In genomic region chr16:75164969-75165726, GRCm38 (mm10) we compare ENCODE assay signal across 27 mouse cellular contexts.
DNase-seq lines count a peak whose midpoint lies in the region; ATAC-seq lines count a peak whose summit lies in the region.
"Had no signal": no experiment of that assay in that cellular context is flagged by ENCODE, and none has a peak within 500 bp of the region (broad histone marks: within the 10 kb centered on the region; RNA-seq: fewer than 3 reads in every experiment).

No protein-coding gene starts in this region.

- ATAC-seq in kidney, embryonic 14.5 days (ENCODE audit: low FRiP score, low TSS enrichment), result no peak
- ATAC-seq in heart, embryonic 11.5 days (replicated peaks; ENCODE audit: insufficient number of reproducible peaks, low FRiP score, low TSS enrichment), result no peak
- ATAC-seq: CD4-positive, CD25-positive, alpha-beta regulatory T cell, adult 4 months; forebrain, embryonic 16.5 days; liver, postnatal 0 days; midbrain, embryonic 13.5 days had no signal

- no peaks in the 10 kb centered on the region for H3K27me3 ChIP-seq in kidney, embryonic 14.5 days (ENCODE audit: control insufficient read depth, insufficient read depth, low read length)
- H3K27me3 ChIP-seq in heart, embryonic 11.5 days (ENCODE audit: control insufficient read depth, insufficient read depth, low read length), result no peaks in the 10 kb centered on the region
- H3K27me3 ChIP-seq: heart, embryonic 13.5 days; limb, embryonic 12.5 days; midbrain, embryonic 13.5 days; neural tube, embryonic 15.5 days; stomach, embryonic 15.5 days had no signal

- H3K36me3 ChIP-seq in kidney, embryonic 14.5 days (ENCODE audit: control insufficient read depth, insufficient read depth, low read length), result no peaks in the 10 kb centered on the region
- H3K36me3 ChIP-seq in heart, embryonic 11.5 days (ENCODE audit: control insufficient read depth, insufficient read depth, low read length), result no peaks in the 10 kb centered on the region
- H3K36me3 ChIP-seq: heart, embryonic 13.5 days; limb, embryonic 12.5 days; midbrain, embryonic 13.5 days; neural tube, embryonic 15.5 days; stomach, embryonic 15.5 days had no signal

- whole genome bisulfite sequencing in kidney, embryonic 14.5 days, result 83% methylated on average over 6 of the region's 6 CpGs
- 64% methylated on average over 6 of the region's 6 CpGs for WGBS in heart, embryonic 11.5 days (ENCODE audit: insufficient replicate concordance)

- no peak overlapping the region for H3K9ac ChIP-seq in kidney, embryonic 14.5 days (ENCODE audit: low read depth, low read length)
- no peak overlapping the region for H3K9ac ChIP-seq in heart, embryonic 11.5 days (ENCODE audit: low read depth, low read length)
- H3K9ac ChIP-seq: heart, embryonic 13.5 days; hindbrain, embryonic 14.5 days; limb, embryonic 12.5 days; liver, postnatal 0 days; midbrain, embryonic 13.5 days; neural tube, embryonic 15.5 days; stomach, embryonic 15.5 days had no signal

- no peaks in the 10 kb centered on the region for H3K9me3 ChIP-seq in kidney, embryonic 14.5 days (ENCODE audit: control insufficient read depth, low read length)
- no peaks in the 10 kb centered on the region for H3K9me3 ChIP-seq in heart, embryonic 11.5 days (replicated peaks; ENCODE audit: control insufficient read depth, low read length)
- H3K9me3 ChIP-seq: heart, embryonic 13.5 days; limb, embryonic 12.5 days; midbrain, embryonic 13.5 days; neural tube, embryonic 15.5 days; stomach, embryonic 15.5 days had no signal

- H3K4me3 ChIP-seq in kidney, embryonic 14.5 days (ENCODE audit: low read length), result no peak overlapping the region
- no peak overlapping the region for H3K4me3 ChIP-seq in heart, embryonic 11.5 days (ENCODE audit: low read depth, low read length)
- H3K4me3 ChIP-seq: erythroblast, embryonic 14.5 days; heart, embryonic 13.5 days; limb, embryonic 12.5 days; midbrain, embryonic 13.5 days; neural tube, embryonic 15.5 days; stomach, embryonic 15.5 days had no signal

- DNase-seq in kidney, adult 18-20 months, result peak; percentile 11
- peak; percentile 79 for DNase-seq in kidney, adult 9 months
- DNase-seq in kidney, postnatal 14 days, result peak; percentile 22
- no peak for DNase-seq in adrenal gland, postnatal 10 days
- DNase-seq in urinary bladder, adult 18-20 months (ENCODE audit: low spot score in 2 of 2), result no peak
- no peak for DNase-seq in liver
- DNase-seq: adrenal gland, postnatal 25 days; cerebellum, adult 11-12 months; cerebellum, postnatal 10 days; gastrocnemius, postnatal 14 days; heart, adult 11 months; heart, postnatal 10 days; liver, postnatal 0 days; lung, postnatal 36 days; right cerebral cortex, postnatal 25 days had no signal

- H3K4me1 ChIP-seq in kidney, embryonic 14.5 days (ENCODE audit: control insufficient read depth, insufficient read depth, low read length), result no peaks in the 10 kb centered on the region
- no peaks in the 10 kb centered on the region for H3K4me1 ChIP-seq in heart, embryonic 11.5 days (ENCODE audit: control insufficient read depth, insufficient read depth, low read length)
- H3K4me1 ChIP-seq: heart, embryonic 13.5 days; limb, embryonic 12.5 days; midbrain, embryonic 13.5 days; neural tube, embryonic 15.5 days; stomach, embryonic 15.5 days had no signal

- no peak overlapping the region for H3K4me2 ChIP-seq in kidney, embryonic 14.5 days (replicated peaks; ENCODE audit: low read depth, low read length)
- no peak overlapping the region for H3K4me2 ChIP-seq in heart, embryonic 11.5 days
- H3K4me2 ChIP-seq: heart, embryonic 13.5 days; hindbrain, embryonic 14.5 days; limb, embryonic 12.5 days; liver, embryonic 11.5 days; midbrain, embryonic 13.5 days; neural tube, embryonic 15.5 days; stomach, embryonic 15.5 days had no signal

- H3K27ac ChIP-seq in kidney, embryonic 14.5 days (ENCODE audit: low read depth, low read length), result no peak overlapping the region
- H3K27ac ChIP-seq in heart, embryonic 11.5 days (ENCODE audit: low read depth, low read length), result no peak overlapping the region
- H3K27ac ChIP-seq: heart, embryonic 13.5 days; hindbrain, embryonic 14.5 days; limb, embryonic 12.5 days; midbrain, embryonic 13.5 days; neural tube, embryonic 15.5 days; stomach, embryonic 15.5 days had no signal

Comparison
In these comparisons a context has a peak if more than half of its experiments do, and no peak if none do; other contexts are left out.
1. DNase-seq: peak in kidney, adult 18-20 months (single experiment), kidney, adult 9 months (single experiment) and kidney, postnatal 14 days (single experiment); none in adrenal gland, postnatal 10 days (single experiment), urinary bladder, adult 18-20 months (0 of 2) and liver (single experiment).